Mouse (Mus musculus): ENCODE results near the gene Med24. TPM values are rescaled to one million over a fixed set of nuclear protein-coding genes. Genes with fewer than 3 reads are reported as not detected.

The Med24 gene
- polyA plus RNA-seq, 1 experiment from 2014 or later: 40.7 TPM

- H3K27me3 ChIP-seq (replicated peaks; ENCODE audit: control insufficient read depth, insufficient read depth, low read length): no peaks in the 10 kb centered on the region
- DNase-seq (ENCODE audit: low spot score) (no peak), ATAC-seq (ENCODE audit: low read depth) (no peak)
- no peaks in the 10 kb centered on the region for H3K9me3 ChIP-seq (ENCODE audit: control insufficient read depth, low read length)
- peaks cover 24% of the 10 kb centered on the region for H3K36me3 ChIP-seq (ENCODE audit: control insufficient read depth, insufficient read depth, low read length)
- WGBS: 84% methylated on average over 16 of the region's 16 CpGs
- no peak overlapping the region for H3K9ac ChIP-seq (ENCODE audit: low read depth, low read length)
- no peak overlapping the region for H3K4me3 ChIP-seq (ENCODE audit: low read depth, low read length)
- no peaks in the 10 kb centered on the region for H3K4me1 ChIP-seq (ENCODE audit: control insufficient read depth, insufficient read depth, low read length)
- H3K4me2 ChIP-seq (ENCODE audit: low read depth, low read length): no peak overlapping the region
- H3K27ac ChIP-seq (replicated peaks; ENCODE audit: low read depth, low read length): no peak overlapping the region
Measured at GRCm38 (mm10) chr11:98698849-98699640, 30.2 kb downstream of the Med24 start.

DNA sequence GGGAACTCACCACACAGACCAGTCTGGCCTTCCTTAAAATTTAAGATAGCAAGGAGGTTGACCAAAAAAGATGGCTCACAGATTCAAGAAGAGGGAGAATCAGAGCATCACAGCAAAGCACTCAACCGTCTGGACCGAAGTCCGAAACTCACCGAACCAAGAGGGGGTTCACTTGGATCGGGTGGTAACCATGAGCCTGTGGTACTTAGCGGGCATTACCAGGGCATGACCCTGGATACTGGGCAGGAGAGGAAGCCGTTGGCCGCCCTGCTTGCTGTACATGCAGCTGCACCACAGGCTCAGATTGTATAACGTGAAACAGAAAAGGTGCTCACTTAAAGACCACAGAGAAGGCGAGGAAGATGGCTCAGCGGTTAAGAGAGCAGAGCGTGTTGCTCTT, 32.0 kb downstream of the Med24 start:
- Histone ChIP-seq H3K27ac (replicated peaks; ENCODE audit: low read depth, low read length) (0 out of 2 replicates have a peak overlapping the region, but pooled peaks have one; percentile 2), H3K9me3 (ENCODE audit: control insufficient read depth, low read length) (no peaks in the 10 kb centered on the region), H3K4me1 (ENCODE audit: control insufficient read depth, insufficient read depth, low read length) (no peaks in the 10 kb centered on the region), H3K9ac (ENCODE audit: low read depth, low read length) (no peak overlapping the region), H3K27me3 (replicated peaks; ENCODE audit: control insufficient read depth, insufficient read depth, low read length) (no peaks in the 10 kb centered on the region), H3K36me3 (ENCODE audit: control insufficient read depth, insufficient read depth, low read length) (peaks cover 42% of the 10 kb centered on the region), H3K4me2 (ENCODE audit: low read depth, low read length) (no peak overlapping the region), H3K4me3 (ENCODE audit: low read depth, low read length) (no peak overlapping the region)
- no peak for DNase-seq (ENCODE audit: low spot score)
- ATAC-seq (ENCODE audit: low read depth): no peak
- WGBS: 84% methylated on average over 12 of the region's 12 CpGs

DNA sequence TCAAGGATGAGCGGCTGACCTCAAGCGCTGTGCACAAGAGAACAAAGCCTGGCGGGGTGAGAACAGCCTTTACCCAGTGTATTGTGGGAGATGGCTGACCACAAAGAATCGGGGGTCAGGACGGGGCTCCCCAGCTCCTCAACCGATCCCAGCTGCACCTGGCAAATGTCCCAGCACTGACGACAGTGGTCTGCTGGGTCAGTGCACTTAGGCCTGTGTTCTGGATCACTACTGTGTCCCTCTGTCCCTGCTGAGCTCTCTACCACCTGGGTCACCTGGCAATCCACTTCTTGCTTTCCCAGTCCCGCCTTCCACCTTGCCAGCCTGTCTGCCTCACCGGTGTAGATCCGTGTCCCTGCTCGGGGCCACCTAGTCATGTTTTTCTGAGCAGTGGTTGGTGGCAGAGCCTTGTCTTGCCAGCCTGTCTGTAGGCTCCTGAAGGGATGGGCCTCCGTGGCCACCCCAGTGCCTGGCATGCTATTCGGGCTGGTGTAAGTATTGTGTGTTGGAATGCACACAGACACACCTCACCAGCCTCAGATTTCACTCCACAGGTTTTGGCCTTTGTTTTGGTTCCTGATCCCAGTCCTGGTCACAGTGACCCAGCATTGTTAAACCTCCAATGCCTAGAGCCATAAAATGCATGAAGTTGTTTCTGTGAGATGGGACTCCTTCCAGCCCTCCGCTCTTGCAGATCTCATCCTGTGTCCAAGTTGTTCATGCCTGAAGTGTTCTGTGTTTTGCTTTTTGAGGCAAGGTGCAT, 32.6 kb downstream of the Med24 start:
- H3K36me3 ChIP-seq (ENCODE audit: control insufficient read depth, insufficient read depth, low read length): peaks cover 48% of the 10 kb centered on the region
- ATAC-seq (ENCODE audit: low read depth): peak; percentile 71
- 87% methylated on average over 14 of the region's 14 CpGs for WGBS

GRCm38 (mm10) chr11:98695408-98695807, 33.8 kb downstream of the Med24 start:
- 68% methylated on average over 14 of the region's 14 CpGs for WGBS
- no peaks in the 10 kb centered on the region for H3K9me3 ChIP-seq (ENCODE audit: control insufficient read depth, low read length)
- H3K4me1 ChIP-seq (ENCODE audit: control insufficient read depth, insufficient read depth, low read length): no peaks in the 10 kb centered on the region
- no peak for DNase-seq (ENCODE audit: low spot score)
- H3K4me3 ChIP-seq (ENCODE audit: low read depth, low read length): no peak overlapping the region
- H3K27ac ChIP-seq (replicated peaks; ENCODE audit: low read depth, low read length): no peak overlapping the region
- no peaks in the 10 kb centered on the region for H3K27me3 ChIP-seq (replicated peaks; ENCODE audit: control insufficient read depth, insufficient read depth, low read length)
- no peak overlapping the region for H3K9ac ChIP-seq (ENCODE audit: low read depth, low read length)
- H3K36me3 ChIP-seq (ENCODE audit: control insufficient read depth, insufficient read depth, low read length): peaks cover 60% of the 10 kb centered on the region
- H3K4me2 ChIP-seq (ENCODE audit: low read depth, low read length): no peak overlapping the region
- ATAC-seq (ENCODE audit: low read depth): no peak

More for the DNA sequence above, 32.6 kb downstream of the Med24 start:
- Histone ChIP-seq H3K4me2 (ENCODE audit: low read depth, low read length) (no peak overlapping the region), H3K27ac (replicated peaks; ENCODE audit: low read depth, low read length) (0 out of 2 replicates have a peak overlapping the region, but pooled peaks have one; percentile 2), H3K4me1 (ENCODE audit: control insufficient read depth, insufficient read depth, low read length) (no peaks in the 10 kb centered on the region), H3K9ac (ENCODE audit: low read depth, low read length) (no peak overlapping the region), H3K4me3 (ENCODE audit: low read depth, low read length) (no peak overlapping the region), H3K27me3 (replicated peaks; ENCODE audit: control insufficient read depth, insufficient read depth, low read length) (no peaks in the 10 kb centered on the region), H3K9me3 (ENCODE audit: control insufficient read depth, low read length) (no peaks in the 10 kb centered on the region)
- peak; percentile 23 for DNase-seq (ENCODE audit: low spot score)

- DNase-seq (ENCODE audit: low spot score): no peak
- H3K4me2 ChIP-seq (ENCODE audit: low read depth, low read length): no peak overlapping the region
- no peak overlapping the region for H3K9ac ChIP-seq (ENCODE audit: low read depth, low read length)
- WGBS: 88% methylated on average over 9 of the region's 9 CpGs
- H3K27me3 ChIP-seq (replicated peaks; ENCODE audit: control insufficient read depth, insufficient read depth, low read length): no peaks in the 10 kb centered on the region
- ATAC-seq (ENCODE audit: low read depth): no peak
- H3K9me3 ChIP-seq (ENCODE audit: control insufficient read depth, low read length): no peaks in the 10 kb centered on the region
- H3K36me3 ChIP-seq (ENCODE audit: control insufficient read depth, insufficient read depth, low read length): peaks cover 70% of the 10 kb centered on the region
- H3K27ac ChIP-seq (replicated peaks; ENCODE audit: low read depth, low read length): no peak overlapping the region
- no peaks in the 10 kb centered on the region for H3K4me1 ChIP-seq (ENCODE audit: control insufficient read depth, insufficient read depth, low read length)
- H3K4me3 ChIP-seq (ENCODE audit: low read depth, low read length): no peak overlapping the region
Measured at GRCm38 (mm10) chr11:98694301-98694700, 34.9 kb downstream of the Med24 start.

- H3K9me3 ChIP-seq (ENCODE audit: control insufficient read depth, low read length): no peaks in the 10 kb centered on the region
- 94% methylated on average over 8 of the region's 9 CpGs for WGBS
- H3K27me3 ChIP-seq (replicated peaks; ENCODE audit: control insufficient read depth, insufficient read depth, low read length): no peaks in the 10 kb centered on the region
- no peaks in the 10 kb centered on the region for H3K4me1 ChIP-seq (ENCODE audit: control insufficient read depth, insufficient read depth, low read length)
- no peak for DNase-seq (ENCODE audit: low spot score)
- no peak for ATAC-seq (ENCODE audit: low read depth)
- H3K9ac ChIP-seq (ENCODE audit: low read depth, low read length): no peak overlapping the region
- peaks cover 70% of the 10 kb centered on the region for H3K36me3 ChIP-seq (ENCODE audit: control insufficient read depth, insufficient read depth, low read length)
- no peak overlapping the region for H3K27ac ChIP-seq (replicated peaks; ENCODE audit: low read depth, low read length)
- no peak overlapping the region for H3K4me2 ChIP-seq (ENCODE audit: low read depth, low read length)
- no peak overlapping the region for H3K4me3 ChIP-seq (ENCODE audit: low read depth, low read length)
Measured at GRCm38 (mm10) chr11:98693746-98694145, 35.5 kb downstream of the Med24 start.

GRCm38 (mm10) chr11:98693201-98693600, 36.0 kb downstream of the Med24 start:
- no peaks in the 10 kb centered on the region for H3K4me1 ChIP-seq (ENCODE audit: control insufficient read depth, insufficient read depth, low read length)
- WGBS: 79% methylated on average over 13 of the region's 13 CpGs
- peaks cover 74% of the 10 kb centered on the region for H3K36me3 ChIP-seq (ENCODE audit: control insufficient read depth, insufficient read depth, low read length)
- H3K4me3 ChIP-seq (ENCODE audit: low read depth, low read length): no peak overlapping the region
- H3K4me2 ChIP-seq (ENCODE audit: low read depth, low read length): no peak overlapping the region
- no peaks in the 10 kb centered on the region for H3K27me3 ChIP-seq (replicated peaks; ENCODE audit: control insufficient read depth, insufficient read depth, low read length)
- ATAC-seq (ENCODE audit: low read depth) (no peak), DNase-seq (ENCODE audit: low spot score) (no peak)
- no peak overlapping the region for H3K27ac ChIP-seq (replicated peaks; ENCODE audit: low read depth, low read length)
- no peaks in the 10 kb centered on the region for H3K9me3 ChIP-seq (ENCODE audit: control insufficient read depth, low read length)
- no peak overlapping the region for H3K9ac ChIP-seq (ENCODE audit: low read depth, low read length)

- H3K36me3 ChIP-seq (ENCODE audit: control insufficient read depth, insufficient read depth, low read length): peaks cover 73% of the 10 kb centered on the region
- H3K4me2 ChIP-seq (ENCODE audit: low read depth, low read length): no peak overlapping the region
- DNase-seq (ENCODE audit: low spot score) (no peak), ATAC-seq (ENCODE audit: low read depth) (no peak)
- no peak overlapping the region for H3K9ac ChIP-seq (ENCODE audit: low read depth, low read length)
- 83% methylated on average over 8 of the region's 8 CpGs for WGBS
- H3K4me3 ChIP-seq (ENCODE audit: low read depth, low read length): no peak overlapping the region
- H3K4me1 ChIP-seq (ENCODE audit: control insufficient read depth, insufficient read depth, low read length): peaks cover 6% of the 10 kb centered on the region
- no peaks in the 10 kb centered on the region for H3K27me3 ChIP-seq (replicated peaks; ENCODE audit: control insufficient read depth, insufficient read depth, low read length)
- H3K9me3 ChIP-seq (ENCODE audit: control insufficient read depth, low read length): no peaks in the 10 kb centered on the region
- no peak overlapping the region for H3K27ac ChIP-seq (replicated peaks; ENCODE audit: low read depth, low read length)
Measured at GRCm38 (mm10) chr11:98688009-98688408, 41.2 kb downstream of the Med24 start.

Data from embryonic facial prominence, embryonic 14.5 days (tissue).